Mouse (Mus musculus) megakaryocyte-erythroid progenitor cell, adult 5-6 weeks (primary cell): ENCODE measurements around the gene E2f8. TPM values are rescaled to one million over a fixed set of nuclear protein-coding genes. Genes with fewer than 3 reads are reported as not detected.

Experiments used
- ATAC-seq: replicated peaks from 2 replicates; pipeline ENCODE4 v1.8.0; 2016; ENCODE audit warnings: mild to moderate bottlenecking, inconsistent platforms; ENCODE audit not compliant: severe bottlenecking, poor library complexity, low FRiP score, low TSS enrichment
- total RNA-seq, 2 experiments: library from RNA; stranded (forward) in 1 of 2; stranded (reverse) in 1 of 2; fragments of 200-1000, 215-1000 nt in 1 of 2; fragments of >200 nt in 1 of 2; fragmentation: Nextera tagmentation in 1 of 2; gene quantifications; 2 replicates each; pipeline ENCODE4 v1.2.3; 2014 to 2017

The E2f8 gene
- total RNA-seq (2014; fragmentation: Nextera tagmentation): 109 and 163 TPM in 2 replicates
- total RNA-seq (2017): 35.9 and 44.5 TPM in 2 replicates

GRCm38 (mm10) chr7:48881486-48881885 is at the start of gene E2f8:
Gene E2f8, minus strand, starts transcription at chr7:48881596.
- peak; percentile 50; the same call in 1 of the 2 replicates for ATAC-seq

GRCm38 (mm10) chr7:48930399-48930798 is 49.0 kb upstream of the E2f8 start:
- no peak for ATAC-seq

- ATAC-seq: peak; percentile 88
These were observed 47.0 kb upstream of the E2f8 start for GRCm38 (mm10) chr7:48928364-48928763.

- ATAC-seq: no peak
These were observed 43.8 kb upstream of the E2f8 start for GRCm38 (mm10) chr7:48925214-48925613.

GRCm38 (mm10) chr7:48923620-48924019 is 42.2 kb upstream of the E2f8 start:
- ATAC-seq: no peak

GRCm38 (mm10) chr7:48918389-48918788 is 37.0 kb upstream of the E2f8 start:
- ATAC-seq: no peak

GRCm38 (mm10) chr7:48917988-48918387 is 36.6 kb upstream of the E2f8 start:
- ATAC-seq: no peak

GRCm38 (mm10) chr7:48917463-48917862 is 36.1 kb upstream of the E2f8 start:
- no peak for ATAC-seq

- no peak for ATAC-seq
These were observed 33.5 kb upstream of the E2f8 start for GRCm38 (mm10) chr7:48914630-48915506.

GRCm38 (mm10) chr7:48911146-48911545 is 29.8 kb upstream of the E2f8 start:
- no peak for ATAC-seq

- ATAC-seq: no peak
These were observed 28.9 kb upstream of the E2f8 start for GRCm38 (mm10) chr7:48910282-48910681.

GRCm38 (mm10) chr7:48909342-48909671 is 27.9 kb upstream of the E2f8 start:
- ATAC-seq: no peak

GRCm38 (mm10) chr7:48908521-48909341 is 27.3 kb upstream of the E2f8 start, which contains the start of gene Nav2:
Gene Nav2, plus strand, starts transcription at chr7:48908716.
- peak; percentile 77 for ATAC-seq

- ATAC-seq: no peak
These were observed 21.1 kb upstream of the E2f8 start for GRCm38 (mm10) chr7:48902454-48902853.

GRCm38 (mm10) chr7:48900408-48901167 is 19.2 kb upstream of the E2f8 start:
- ATAC-seq: no peak

GRCm38 (mm10) chr7:48898416-48898815 is 17.0 kb upstream of the E2f8 start:
- no peak for ATAC-seq

GRCm38 (mm10) chr7:48897539-48898163 is 16.3 kb upstream of the E2f8 start:
- no peak for ATAC-seq

GRCm38 (mm10) chr7:48896051-48896450 is 14.7 kb upstream of the E2f8 start:
- no peak for ATAC-seq

GRCm38 (mm10) chr7:48895475-48895874 is 14.1 kb upstream of the E2f8 start:
- no peak for ATAC-seq
